Mouse (Mus musculus) adrenal gland, adult 10 weeks (tissue): ENCODE measurements around the gene Bsph2. TPM values are rescaled to one million over a fixed set of nuclear protein-coding genes. Genes with fewer than 3 reads are reported as not detected.

Experiments
- polyA plus RNA-seq: library from polyadenylated mRNA; stranded (reverse); fragments of 350-450 nt; fragmentation: Illumina TruSeq; extraction: RNeasy Lipid Tissue Mini Kit (QIAGEN cat#74804); gene quantifications from one replicate; pipeline ENCODE4 v1.2.3, GENCODE M21; 2014; ENCODE audit warnings: low read depth, low replicate concordance

The Bsph2 gene
- polyA plus RNA-seq: not detected

DNA sequence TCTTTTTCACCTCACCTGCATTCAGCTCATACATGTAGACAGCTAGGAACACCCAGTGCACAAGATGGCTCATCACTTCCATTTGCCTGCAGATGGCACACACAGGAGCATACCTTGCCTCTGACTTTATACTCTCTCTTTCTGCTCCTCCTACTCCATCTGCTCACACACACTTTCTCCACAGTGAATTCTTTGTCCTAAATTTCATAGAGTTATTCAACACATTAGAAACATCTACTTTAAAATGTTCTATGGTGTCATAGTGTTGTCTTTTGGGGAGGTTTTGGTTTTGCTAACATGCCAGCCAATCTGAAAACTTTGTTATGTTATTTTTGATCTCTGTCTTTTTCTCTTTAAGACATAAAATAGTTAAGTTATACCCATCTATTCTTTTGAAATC lies at the start of gene Bsph2:
Bsph2 (minus strand) TSS at position 101 of the 400 bp plus-strand sequence.

Other genes starting within 250 kb of the Bsph2 start
- 0.41 TPM for gene Pla2g4c, start 246.4 kb downstream of the Bsph2 start, polyA plus RNA-seq
- not detected for gene Cabp5, start 172.9 kb downstream of the Bsph2 start, polyA plus RNA-seq
- not detected for gene Bsph1, start 120.2 kb downstream of the Bsph2 start, polyA plus RNA-seq
- gene Sult2a5, start 52.9 kb upstream of the Bsph2 start, polyA plus RNA-seq: not detected
- not detected for gene Sult2a2, start 162.4 kb upstream of the Bsph2 start, polyA plus RNA-seq